Mouse (Mus musculus): ENCODE measurements around the gene Pafah1b2. TPM values are rescaled to one million over a fixed set of nuclear protein-coding genes. Genes with fewer than 3 reads are reported as not detected.

Pafah1b2 gene
- polyA plus RNA-seq, 1 experiment from 2014 or later: 156 TPM

DNA sequence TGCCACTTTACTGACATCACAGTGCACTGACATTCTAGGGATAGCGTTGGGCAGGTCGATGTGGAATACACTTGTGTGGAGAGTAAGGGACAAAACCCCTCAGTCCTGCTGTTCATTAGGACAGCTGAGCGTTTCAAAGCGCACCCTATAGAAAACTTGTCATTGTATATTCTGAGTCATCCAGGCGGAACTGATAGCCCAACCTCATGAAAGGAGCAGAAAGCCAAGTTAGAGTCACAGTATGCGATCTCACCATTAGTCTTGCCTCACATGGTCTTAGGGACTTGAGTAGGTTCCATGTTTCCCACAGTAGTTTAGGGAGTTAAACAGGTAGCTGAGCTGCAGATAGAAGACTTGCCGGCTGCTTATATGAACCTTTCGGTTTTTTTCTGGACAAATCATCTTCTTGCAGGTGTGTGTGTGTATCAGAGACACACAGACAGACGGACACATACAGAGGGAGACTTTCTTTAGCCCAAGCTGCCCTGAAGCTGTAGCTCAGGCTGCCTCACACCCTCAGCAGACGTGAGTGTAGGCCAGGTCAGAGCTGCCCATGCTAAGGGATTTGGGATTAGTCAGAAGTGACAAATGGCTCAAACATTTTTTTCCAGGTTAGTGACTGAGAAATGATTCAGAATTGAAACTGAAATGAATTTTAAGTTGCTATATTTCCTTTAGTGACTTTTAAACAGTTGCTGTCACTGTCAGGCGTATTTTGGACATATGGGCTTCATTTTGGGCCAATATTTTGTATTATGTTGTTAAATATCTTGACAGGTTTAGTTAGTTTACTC lies 34.4 kb upstream of the Pafah1b2 start:
- H3K4me2 ChIP-seq (ENCODE audit: low read length): no peak overlapping the region
- no peak overlapping the region for H3K4me3 ChIP-seq (ENCODE audit: low read depth, low read length)
- DNase-seq (ENCODE audit: low spot score): no peak
- no peak for ATAC-seq (replicated peaks; ENCODE audit: low FRiP score, low TSS enrichment, low read depth)
- H3K27ac ChIP-seq (ENCODE audit: low read depth): no peak overlapping the region
- WGBS: 89% methylated on average over 11 of the region's 11 CpGs
- no peaks in the 10 kb centered on the region for H3K27me3 ChIP-seq (replicated peaks; ENCODE audit: control insufficient read depth, insufficient read depth, low read length)
- H3K4me1 ChIP-seq (replicated peaks; ENCODE audit: control insufficient read depth, insufficient read depth, low read length): peaks cover 13% of the 10 kb centered on the region; the same call in 1 of the 2 replicates
- no peak overlapping the region for H3K9ac ChIP-seq (ENCODE audit: low read length)
- H3K36me3 ChIP-seq (ENCODE audit: control insufficient read depth, insufficient read depth, low read length): no peaks in the 10 kb centered on the region
- no peaks in the 10 kb centered on the region for H3K9me3 ChIP-seq (ENCODE audit: control insufficient read depth, low read length)

DNA sequence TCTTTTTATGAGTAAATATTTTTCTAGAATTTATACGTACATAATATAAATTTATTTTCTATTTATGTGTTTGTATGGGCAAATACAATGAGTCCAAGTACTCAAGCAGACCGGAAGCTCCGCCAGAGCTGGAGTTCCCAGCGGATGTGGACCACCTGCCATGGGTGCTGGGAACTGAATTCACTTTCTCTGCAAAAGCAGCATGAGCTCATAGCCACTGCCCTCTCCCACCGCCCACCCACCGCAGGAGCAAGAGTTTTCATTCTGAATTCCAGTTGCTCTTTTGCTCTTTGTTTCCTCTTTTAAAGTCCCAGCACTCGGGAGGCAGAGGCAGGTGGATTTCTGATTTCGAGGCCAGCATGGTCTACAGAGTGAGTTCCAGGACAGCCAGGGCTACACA lies 31.1 kb upstream of the Pafah1b2 start:
- no peaks in the 10 kb centered on the region for H3K27me3 ChIP-seq (replicated peaks; ENCODE audit: control insufficient read depth, insufficient read depth, low read length)
- H3K9ac ChIP-seq (ENCODE audit: low read length): no peak overlapping the region
- WGBS: 89% methylated on average over 8 of the region's 8 CpGs

DNA sequence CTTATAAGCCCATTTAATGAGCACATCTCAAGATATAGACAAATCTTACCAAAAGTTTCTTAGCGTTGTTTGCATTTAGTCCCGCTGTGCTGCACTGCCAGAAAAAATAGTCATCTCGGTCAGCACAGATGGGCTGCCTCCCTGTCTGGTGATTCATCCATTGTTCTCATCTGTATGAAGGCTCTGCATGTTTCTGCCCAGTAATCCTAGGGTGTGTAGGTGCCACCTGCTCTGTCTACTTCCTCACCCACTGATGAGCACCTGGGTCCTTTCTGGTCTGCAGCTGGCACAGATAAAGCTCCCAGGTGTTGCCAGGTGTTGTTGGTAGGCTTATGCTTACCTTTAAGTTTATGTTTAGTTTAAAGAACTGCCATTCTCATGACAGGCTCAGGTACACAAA lies 29.9 kb upstream of the Pafah1b2 start:
- H3K4me1 ChIP-seq (replicated peaks; ENCODE audit: control insufficient read depth, insufficient read depth, low read length): no peaks in the 10 kb centered on the region
- no peaks in the 10 kb centered on the region for H3K36me3 ChIP-seq (ENCODE audit: control insufficient read depth, insufficient read depth, low read length)
- no peak overlapping the region for H3K9ac ChIP-seq (ENCODE audit: low read length)
- ATAC-seq (replicated peaks; ENCODE audit: low FRiP score, low TSS enrichment, low read depth) (no peak), DNase-seq (ENCODE audit: low spot score) (no peak)
- no peaks in the 10 kb centered on the region for H3K27me3 ChIP-seq (replicated peaks; ENCODE audit: control insufficient read depth, insufficient read depth, low read length)
- H3K4me3 ChIP-seq (ENCODE audit: low read depth, low read length): no peak overlapping the region
- no peak overlapping the region for H3K27ac ChIP-seq (ENCODE audit: low read depth)
- H3K9me3 ChIP-seq (ENCODE audit: control insufficient read depth, low read length): no peaks in the 10 kb centered on the region
- no peak overlapping the region for H3K4me2 ChIP-seq (ENCODE audit: low read length)
- WGBS: 74% methylated on average over 3 of the region's 3 CpGs

More for the DNA sequence above, 31.1 kb upstream of the Pafah1b2 start:
- Histone ChIP-seq H3K4me3 (ENCODE audit: low read depth, low read length) (no peak overlapping the region), H3K4me2 (ENCODE audit: low read length) (no peak overlapping the region), H3K9me3 (ENCODE audit: control insufficient read depth, low read length) (no peaks in the 10 kb centered on the region), H3K4me1 (replicated peaks; ENCODE audit: control insufficient read depth, insufficient read depth, low read length) (peaks cover 4% of the 10 kb centered on the region; the same call in 1 of the 2 replicates), H3K27ac (ENCODE audit: low read depth) (no peak overlapping the region), H3K36me3 (ENCODE audit: control insufficient read depth, insufficient read depth, low read length) (no peaks in the 10 kb centered on the region)
- ATAC-seq (replicated peaks; ENCODE audit: low FRiP score, low TSS enrichment, low read depth) (no peak), DNase-seq (ENCODE audit: low spot score) (no peak)

DNA sequence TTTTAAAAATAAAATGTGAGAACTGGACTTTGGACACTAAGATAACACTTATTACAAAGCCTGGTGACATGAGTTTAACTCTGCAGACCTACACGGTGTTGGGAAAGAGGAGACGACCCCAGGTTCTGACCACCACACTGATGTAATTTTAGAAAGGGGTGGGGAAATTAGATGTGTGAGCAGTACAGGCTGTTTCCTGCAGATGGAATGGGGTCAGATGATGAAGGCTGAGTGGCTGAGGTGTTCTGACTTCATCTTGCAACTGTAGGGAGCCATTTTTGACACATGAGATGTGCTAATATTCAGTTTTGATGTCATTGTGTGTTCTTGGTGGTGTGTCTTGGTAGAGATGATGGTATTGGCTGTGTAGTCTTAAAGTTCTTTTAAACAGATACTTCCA lies 28.7 kb upstream of the Pafah1b2 start:
- 82% methylated on average over 2 of the region's 2 CpGs for WGBS
- no peaks in the 10 kb centered on the region for H3K36me3 ChIP-seq (ENCODE audit: control insufficient read depth, insufficient read depth, low read length)
- H3K4me2 ChIP-seq (ENCODE audit: low read length): no peak overlapping the region
- H3K9me3 ChIP-seq (ENCODE audit: control insufficient read depth, low read length): no peaks in the 10 kb centered on the region
- ATAC-seq (replicated peaks; ENCODE audit: low FRiP score, low TSS enrichment, low read depth) (no peak), DNase-seq (ENCODE audit: low spot score) (no peak)
- H3K9ac ChIP-seq (ENCODE audit: low read length): no peak overlapping the region
- H3K27me3 ChIP-seq (replicated peaks; ENCODE audit: control insufficient read depth, insufficient read depth, low read length): no peaks in the 10 kb centered on the region
- no peaks in the 10 kb centered on the region for H3K4me1 ChIP-seq (replicated peaks; ENCODE audit: control insufficient read depth, insufficient read depth, low read length)
- H3K27ac ChIP-seq (ENCODE audit: low read depth): no peak overlapping the region
- no peak overlapping the region for H3K4me3 ChIP-seq (ENCODE audit: low read depth, low read length)

DNA sequence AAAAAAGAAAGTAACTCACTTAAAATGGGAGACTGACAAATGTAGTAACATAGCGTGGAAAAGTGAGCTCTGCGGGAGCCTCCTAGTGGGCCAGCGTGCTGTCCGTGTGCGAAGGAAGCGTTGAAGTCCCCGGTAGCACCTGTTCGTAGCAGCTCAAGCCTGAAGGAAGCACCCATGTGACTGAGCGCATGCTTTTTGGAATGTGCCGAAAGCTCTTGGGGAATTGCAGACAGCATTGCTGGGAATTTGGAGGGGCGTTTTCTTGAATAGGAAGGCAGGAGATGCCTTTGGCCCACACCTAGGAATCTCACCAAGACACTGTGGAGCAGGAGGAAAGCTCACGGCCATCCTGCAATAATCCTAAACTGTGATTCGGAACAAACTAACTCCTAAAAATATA lies 26.3 kb upstream of the Pafah1b2 start:
- no peaks in the 10 kb centered on the region for H3K9me3 ChIP-seq (ENCODE audit: control insufficient read depth, low read length)
- peaks cover 7% of the 10 kb centered on the region for H3K4me1 ChIP-seq (replicated peaks; ENCODE audit: control insufficient read depth, insufficient read depth, low read length)
- H3K4me3 ChIP-seq (ENCODE audit: low read depth, low read length): no peak overlapping the region
- ATAC-seq (replicated peaks; ENCODE audit: low FRiP score, low TSS enrichment, low read depth) (no peak), DNase-seq (ENCODE audit: low spot score) (no peak)
- H3K4me2 ChIP-seq (ENCODE audit: low read length): no peak overlapping the region
- no peak overlapping the region for H3K9ac ChIP-seq (ENCODE audit: low read length)
- 94% methylated on average over 13 of the region's 13 CpGs for WGBS
- no peaks in the 10 kb centered on the region for H3K36me3 ChIP-seq (ENCODE audit: control insufficient read depth, insufficient read depth, low read length)
- H3K27ac ChIP-seq (ENCODE audit: low read depth): no peak overlapping the region
- H3K27me3 ChIP-seq (replicated peaks; ENCODE audit: control insufficient read depth, insufficient read depth, low read length): no peaks in the 10 kb centered on the region

DNA sequence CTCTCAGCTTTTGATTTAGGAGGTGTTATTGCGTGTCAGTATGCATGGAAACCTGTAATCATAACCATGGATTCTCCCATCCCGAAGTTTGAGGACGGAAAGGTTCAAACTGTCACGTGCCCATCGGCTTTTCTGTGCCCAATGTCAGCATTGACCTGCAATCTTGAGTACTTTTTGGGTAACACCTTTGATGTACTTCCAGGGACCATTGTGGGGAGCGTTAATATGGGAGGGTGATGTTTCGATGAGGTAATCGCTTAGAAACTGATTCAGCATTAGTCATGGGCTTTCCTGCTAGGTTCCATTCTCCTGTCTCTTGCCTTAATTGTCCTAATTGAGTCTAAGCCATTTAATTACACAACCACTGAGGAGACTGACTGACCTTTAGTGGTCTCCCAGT lies 24.4 kb upstream of the Pafah1b2 start:
- Histone ChIP-seq H3K4me1 (replicated peaks; ENCODE audit: control insufficient read depth, insufficient read depth, low read length) (peaks cover 16% of the 10 kb centered on the region), H3K27ac (ENCODE audit: low read depth) (no peak overlapping the region), H3K36me3 (ENCODE audit: control insufficient read depth, insufficient read depth, low read length) (no peaks in the 10 kb centered on the region), H3K27me3 (replicated peaks; ENCODE audit: control insufficient read depth, insufficient read depth, low read length) (no peaks in the 10 kb centered on the region), H3K4me2 (ENCODE audit: low read length) (no peak overlapping the region), H3K9ac (ENCODE audit: low read length) (no peak overlapping the region), H3K9me3 (ENCODE audit: control insufficient read depth, low read length) (no peaks in the 10 kb centered on the region), H3K4me3 (ENCODE audit: low read depth, low read length) (no peak overlapping the region)
- ATAC-seq (replicated peaks; ENCODE audit: low FRiP score, low TSS enrichment, low read depth): no peak
- 95% methylated on average over 8 of the region's 8 CpGs for WGBS
- DNase-seq (ENCODE audit: low spot score): no peak

DNA sequence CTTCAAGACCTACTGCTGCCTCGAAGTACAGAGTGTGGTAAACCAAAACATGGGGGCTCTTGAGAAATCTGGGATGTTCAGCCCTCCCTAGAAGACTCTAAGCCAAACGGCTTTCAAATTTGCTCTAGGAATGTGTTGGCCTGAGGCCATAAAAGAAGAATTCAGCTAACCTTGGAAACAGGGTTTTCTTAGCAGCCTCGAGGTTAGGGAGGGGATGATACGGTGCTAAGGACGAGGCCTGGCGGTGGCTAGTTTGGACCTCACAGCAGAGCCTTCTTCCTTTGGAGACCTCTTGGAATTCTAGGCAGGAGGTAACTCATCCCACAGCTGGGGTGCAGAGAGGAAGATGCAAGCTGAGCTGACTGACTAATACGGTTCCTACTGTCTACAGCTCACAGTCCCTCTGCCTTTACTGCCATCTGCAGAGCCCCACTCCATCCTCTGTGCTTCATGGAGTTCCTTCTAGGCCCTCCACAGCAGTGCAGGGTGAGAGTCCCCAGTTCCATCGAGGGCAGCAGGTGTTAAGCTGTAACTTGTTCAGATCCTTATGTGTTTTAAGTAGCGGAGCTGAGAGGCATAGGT lies 22.9 kb upstream of the Pafah1b2 start:
- no peaks in the 10 kb centered on the region for H3K9me3 ChIP-seq (ENCODE audit: control insufficient read depth, low read length)
- H3K4me1 ChIP-seq (replicated peaks; ENCODE audit: control insufficient read depth, insufficient read depth, low read length): peaks cover 20% of the 10 kb centered on the region
- H3K9ac ChIP-seq (ENCODE audit: low read length): no peak overlapping the region
- ATAC-seq (replicated peaks; ENCODE audit: low FRiP score, low TSS enrichment, low read depth): no peak
- H3K27ac ChIP-seq (ENCODE audit: low read depth): 0 out of 2 replicates have a peak overlapping the region, but pooled peaks have one; percentile 27
- DNase-seq (ENCODE audit: low spot score): no peak
- H3K4me2 ChIP-seq (ENCODE audit: low read length): no peak overlapping the region
- H3K4me3 ChIP-seq (ENCODE audit: low read depth, low read length): no peak overlapping the region
- H3K27me3 ChIP-seq (replicated peaks; ENCODE audit: control insufficient read depth, insufficient read depth, low read length): no peaks in the 10 kb centered on the region
- 44% methylated on average over 9 of the region's 9 CpGs for WGBS
- no peaks in the 10 kb centered on the region for H3K36me3 ChIP-seq (ENCODE audit: control insufficient read depth, insufficient read depth, low read length)

DNA sequence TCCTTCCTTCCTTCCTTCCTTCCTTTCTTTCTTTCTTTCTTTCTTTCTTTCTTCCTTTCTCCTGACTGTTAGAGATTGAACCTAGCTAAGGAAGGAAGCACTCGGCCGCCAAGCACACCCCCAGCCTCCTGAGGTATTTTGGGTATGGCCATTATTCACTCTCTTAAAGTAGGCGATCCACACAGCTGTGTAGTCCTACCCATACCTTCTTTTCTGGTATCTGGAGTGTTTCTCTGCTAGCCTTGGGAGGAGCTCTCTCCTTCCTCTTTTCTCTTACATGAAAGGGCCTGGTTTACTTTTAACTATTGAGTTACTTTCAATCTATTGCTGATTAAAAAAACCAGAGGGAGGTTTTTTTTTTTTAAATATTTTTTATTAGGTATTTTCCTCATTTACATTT lies 21.4 kb upstream of the Pafah1b2 start:
- DNase-seq (ENCODE audit: low spot score) (no peak), ATAC-seq (replicated peaks; ENCODE audit: low FRiP score, low TSS enrichment, low read depth) (no peak)
- Histone ChIP-seq H3K36me3 (ENCODE audit: control insufficient read depth, insufficient read depth, low read length) (no peaks in the 10 kb centered on the region), H3K4me2 (ENCODE audit: low read length) (no peak overlapping the region), H3K9me3 (ENCODE audit: control insufficient read depth, low read length) (no peaks in the 10 kb centered on the region), H3K27ac (ENCODE audit: low read depth) (no peak overlapping the region), H3K4me3 (ENCODE audit: low read depth, low read length) (no peak overlapping the region), H3K9ac (ENCODE audit: low read length) (no peak overlapping the region), H3K27me3 (replicated peaks; ENCODE audit: control insufficient read depth, insufficient read depth, low read length) (no peaks in the 10 kb centered on the region), H3K4me1 (replicated peaks; ENCODE audit: control insufficient read depth, insufficient read depth, low read length) (peaks cover 26% of the 10 kb centered on the region)
- 38% methylated on average over 3 of the region's 3 CpGs for WGBS

DNA sequence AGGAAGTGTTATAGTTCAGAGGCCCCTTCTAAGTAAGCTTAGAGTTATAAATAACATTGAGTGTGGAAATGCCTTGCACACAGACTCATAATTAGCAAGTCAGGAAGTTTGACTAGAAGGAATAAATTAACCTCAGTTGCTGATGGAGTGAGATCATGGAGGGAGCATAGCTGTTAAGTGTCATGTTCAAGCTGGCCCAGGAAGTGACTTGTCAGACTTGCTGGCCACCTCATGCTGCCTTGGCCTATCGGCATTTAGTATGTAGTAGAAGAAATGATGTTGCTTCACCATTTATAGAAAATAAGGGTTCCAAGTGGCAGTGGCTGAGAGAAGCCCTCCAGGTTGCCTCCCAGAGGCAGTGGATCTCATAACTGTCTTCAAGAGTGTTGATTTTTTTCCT lies 20.6 kb upstream of the Pafah1b2 start:
- DNase-seq (ENCODE audit: low spot score) (no peak), ATAC-seq (replicated peaks; ENCODE audit: low FRiP score, low TSS enrichment, low read depth) (no peak)
- no peak overlapping the region for H3K4me2 ChIP-seq (ENCODE audit: low read length)
- no peak overlapping the region for H3K27ac ChIP-seq (ENCODE audit: low read depth)
- no peak overlapping the region for H3K4me3 ChIP-seq (ENCODE audit: low read depth, low read length)
- H3K4me1 ChIP-seq (replicated peaks; ENCODE audit: control insufficient read depth, insufficient read depth, low read length): peaks cover 26% of the 10 kb centered on the region
- no peaks in the 10 kb centered on the region for H3K36me3 ChIP-seq (ENCODE audit: control insufficient read depth, insufficient read depth, low read length)
- no peaks in the 10 kb centered on the region for H3K9me3 ChIP-seq (ENCODE audit: control insufficient read depth, low read length)
- no peak overlapping the region for H3K9ac ChIP-seq (ENCODE audit: low read length)
- no peaks in the 10 kb centered on the region for H3K27me3 ChIP-seq (replicated peaks; ENCODE audit: control insufficient read depth, insufficient read depth, low read length)
- 71% methylated on average over 1 of the region's 1 CpGs for WGBS

Data from intestine, embryonic 14.5 days (tissue).